Mouse (Mus musculus): Measurements from ENCODE around the gene Rnf168. TPM values are rescaled to one million over a fixed set of nuclear protein-coding genes. Genes with fewer than 3 reads are reported as not detected.

Gene Rnf168
- polyA plus RNA-seq, 1 experiment = 6.4 TPM

GRCm38 (mm10) chr16:32312859-32313258, 35.6 kb downstream of the Rnf168 start:
- WGBS = 58% methylated on average over 4 of the region's 4 CpGs
- H3K36me3 ChIP-seq (ENCODE audit: control insufficient read depth, insufficient read depth, low read length) = no peaks in the 10 kb centered on the region
- no peak overlapping the region for H3K4me3 ChIP-seq (ENCODE audit: insufficient read depth, low read depth, low read length)
- H3K27ac ChIP-seq (ENCODE audit: insufficient read depth, low read depth, low read length) = peak overlapping the region; percentile 40; the same call in 1 of the 2 replicates
- no peak for TF ChIP-seq CTCF (conservative IDR thresholded peaks at IDR 0.05; ENCODE audit: insufficient read depth, insufficient read length, low read depth, low read length)
- TF ChIP-seq POLR2A (IDR thresholded peaks at IDR 0.05; ENCODE audit: low read depth, low read length) = no peak
- DNase-seq = peak; percentile 37
- H3K4me1 ChIP-seq (ENCODE audit: control insufficient read depth, insufficient read depth, low read length) = peaks cover 3% of the 10 kb centered on the region; the same call in 1 of the 2 replicates
- H3K27me3 ChIP-seq (replicated peaks; ENCODE audit: control insufficient read depth, insufficient read depth, low read length) = no peaks in the 10 kb centered on the region

- Histone ChIP-seq H3K4me3 (ENCODE audit: insufficient read depth, low read depth, low read length) (no peak overlapping the region), H3K4me1 (ENCODE audit: control insufficient read depth, insufficient read depth, low read length) (peaks cover 3% of the 10 kb centered on the region; the same call in 1 of the 2 replicates), H3K27me3 (replicated peaks; ENCODE audit: control insufficient read depth, insufficient read depth, low read length) (no peaks in the 10 kb centered on the region), H3K36me3 (ENCODE audit: control insufficient read depth, insufficient read depth, low read length) (no peaks in the 10 kb centered on the region), H3K27ac (ENCODE audit: insufficient read depth, low read depth, low read length) (no peak overlapping the region)
- TF ChIP-seq POLR2A (IDR thresholded peaks at IDR 0.05; ENCODE audit: low read depth, low read length) (no peak), CTCF (conservative IDR thresholded peaks at IDR 0.05; ENCODE audit: insufficient read depth, insufficient read length, low read depth, low read length) (no peak)
- DNase-seq = no peak
- WGBS = 61% methylated on average over 2 of the region's 2 CpGs
Observed at GRCm38 (mm10) chr16:32316601-32317000, 39.3 kb downstream of the Rnf168 start.

DNA sequence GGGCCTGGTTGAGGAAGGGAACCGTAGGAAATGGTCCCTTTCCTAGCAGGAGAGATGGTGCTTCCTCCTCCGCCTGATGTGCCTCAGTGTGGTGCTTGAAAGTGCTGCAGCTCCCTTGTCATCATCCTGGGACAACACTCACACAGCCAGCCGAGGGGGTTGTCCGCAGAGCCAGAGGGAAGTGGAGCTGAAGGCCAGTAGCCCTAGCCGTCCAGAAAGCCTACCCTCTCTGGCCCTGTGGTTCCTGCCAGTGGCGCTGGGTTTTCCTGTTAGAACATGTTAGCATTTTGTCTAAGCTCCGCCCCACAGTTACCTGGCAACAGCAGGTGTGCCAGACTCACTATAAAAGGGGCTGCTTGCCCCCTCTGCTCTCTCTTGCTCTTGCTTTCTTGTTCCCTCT, 46.7 kb downstream of the Rnf168 start:
- H3K27me3 ChIP-seq (replicated peaks; ENCODE audit: control insufficient read depth, insufficient read depth, low read length) = no peaks in the 10 kb centered on the region
- H3K36me3 ChIP-seq (ENCODE audit: control insufficient read depth, insufficient read depth, low read length) = no peaks in the 10 kb centered on the region
- DNase-seq = no peak
- TF ChIP-seq CTCF (conservative IDR thresholded peaks at IDR 0.05; ENCODE audit: insufficient read depth, insufficient read length, low read depth, low read length) (no peak), POLR2A (IDR thresholded peaks at IDR 0.05; ENCODE audit: low read depth, low read length) (no peak)
- 31% methylated on average over 7 of the region's 7 CpGs for WGBS
- no peaks in the 10 kb centered on the region for H3K4me1 ChIP-seq (ENCODE audit: control insufficient read depth, insufficient read depth, low read length)
- H3K4me3 ChIP-seq (ENCODE audit: insufficient read depth, low read depth, low read length) = no peak overlapping the region
- H3K27ac ChIP-seq (ENCODE audit: insufficient read depth, low read depth, low read length) = no peak overlapping the region

- Histone ChIP-seq H3K4me1 (ENCODE audit: control insufficient read depth, insufficient read depth, low read length) (peaks cover 6% of the 10 kb centered on the region), H3K4me3 (ENCODE audit: insufficient read depth, low read depth, low read length) (no peak overlapping the region), H3K27me3 (replicated peaks; ENCODE audit: control insufficient read depth, insufficient read depth, low read length) (no peaks in the 10 kb centered on the region), H3K27ac (ENCODE audit: insufficient read depth, low read depth, low read length) (no peak overlapping the region), H3K36me3 (ENCODE audit: control insufficient read depth, insufficient read depth, low read length) (no peaks in the 10 kb centered on the region)
- 38% methylated on average over 9 of the region's 9 CpGs for WGBS
- no peak for TF ChIP-seq POLR2A (IDR thresholded peaks at IDR 0.05; ENCODE audit: low read depth, low read length)
- TF ChIP-seq CTCF (conservative IDR thresholded peaks at IDR 0.05; ENCODE audit: insufficient read depth, insufficient read length, low read depth, low read length) = no peak
- no peak for DNase-seq
Observed at GRCm38 (mm10) chr16:32330876-32331670, 53.8 kb downstream of the Rnf168 start.

- no peaks in the 10 kb centered on the region for H3K36me3 ChIP-seq (ENCODE audit: control insufficient read depth, insufficient read depth, low read length)
- H3K27me3 ChIP-seq (replicated peaks; ENCODE audit: control insufficient read depth, insufficient read depth, low read length) = no peaks in the 10 kb centered on the region
- WGBS = under 1% methylated on average over 51 of the region's 52 CpGs
- DNase-seq = peak; percentile 99
- peak within 1 kb of the TSS; percentile 97 for H3K27ac ChIP-seq (ENCODE audit: insufficient read depth, low read depth, low read length)
- peak; percentile 36 for TF ChIP-seq POLR2A (IDR thresholded peaks at IDR 0.05; ENCODE audit: low read depth, low read length)
- TF ChIP-seq CTCF (conservative IDR thresholded peaks at IDR 0.05; ENCODE audit: insufficient read depth, insufficient read length, low read depth, low read length) = no peak
- peak within 1 kb of the TSS; percentile 100 for H3K4me3 ChIP-seq (ENCODE audit: insufficient read depth, low read depth, low read length)
- H3K4me1 ChIP-seq (ENCODE audit: control insufficient read depth, insufficient read depth, low read length) = peaks cover 15% of the 10 kb centered on the region
Observed at GRCm38 (mm10) chr16:32332040-32332555, 54.8 kb downstream of the Rnf168 start, which contains the start of gene Ubxn7. TSS of gene Ubxn7 (plus strand) at chr16:32332257.

GRCm38 (mm10) chr16:32332556-32333511, 55.6 kb downstream of the Rnf168 start:
- Histone ChIP-seq H3K27ac (ENCODE audit: insufficient read depth, low read depth, low read length) (peak overlapping the region; percentile 97), H3K27me3 (replicated peaks; ENCODE audit: control insufficient read depth, insufficient read depth, low read length) (no peaks in the 10 kb centered on the region), H3K4me1 (ENCODE audit: control insufficient read depth, insufficient read depth, low read length) (peaks cover 15% of the 10 kb centered on the region), H3K4me3 (ENCODE audit: insufficient read depth, low read depth, low read length) (peak overlapping the region; percentile 100), H3K36me3 (ENCODE audit: control insufficient read depth, insufficient read depth, low read length) (no peaks in the 10 kb centered on the region)
- WGBS = under 1% methylated on average over 54 of the region's 54 CpGs
- peak; percentile 78 for DNase-seq
- TF ChIP-seq CTCF (conservative IDR thresholded peaks at IDR 0.05; ENCODE audit: insufficient read depth, insufficient read length, low read depth, low read length) (no peak), POLR2A (IDR thresholded peaks at IDR 0.05; ENCODE audit: low read depth, low read length) (no peak)
